Mouse (Mus musculus) E14TG2a.4 (cell line): Measurements from ENCODE around the gene Cd72.

ENCODE experiments used
- CTCF ChIP-seq: conservative IDR thresholded peaks from 2 replicates; pipeline ENCODE4 v1.5.1; 2014; ENCODE audit warnings: low read length
- NANOG ChIP-seq: IDR thresholded peaks from 2 replicates; pipeline ENCODE4 v1.6.1; 2014; ENCODE audit warnings: borderline replicate concordance, low read length, mixed read lengths
- POU5F1 ChIP-seq: IDR thresholded peaks from 2 replicates; pipeline ENCODE4 v1.6.1; 2014; ENCODE audit warnings: low read length, borderline replicate concordance

DNA sequence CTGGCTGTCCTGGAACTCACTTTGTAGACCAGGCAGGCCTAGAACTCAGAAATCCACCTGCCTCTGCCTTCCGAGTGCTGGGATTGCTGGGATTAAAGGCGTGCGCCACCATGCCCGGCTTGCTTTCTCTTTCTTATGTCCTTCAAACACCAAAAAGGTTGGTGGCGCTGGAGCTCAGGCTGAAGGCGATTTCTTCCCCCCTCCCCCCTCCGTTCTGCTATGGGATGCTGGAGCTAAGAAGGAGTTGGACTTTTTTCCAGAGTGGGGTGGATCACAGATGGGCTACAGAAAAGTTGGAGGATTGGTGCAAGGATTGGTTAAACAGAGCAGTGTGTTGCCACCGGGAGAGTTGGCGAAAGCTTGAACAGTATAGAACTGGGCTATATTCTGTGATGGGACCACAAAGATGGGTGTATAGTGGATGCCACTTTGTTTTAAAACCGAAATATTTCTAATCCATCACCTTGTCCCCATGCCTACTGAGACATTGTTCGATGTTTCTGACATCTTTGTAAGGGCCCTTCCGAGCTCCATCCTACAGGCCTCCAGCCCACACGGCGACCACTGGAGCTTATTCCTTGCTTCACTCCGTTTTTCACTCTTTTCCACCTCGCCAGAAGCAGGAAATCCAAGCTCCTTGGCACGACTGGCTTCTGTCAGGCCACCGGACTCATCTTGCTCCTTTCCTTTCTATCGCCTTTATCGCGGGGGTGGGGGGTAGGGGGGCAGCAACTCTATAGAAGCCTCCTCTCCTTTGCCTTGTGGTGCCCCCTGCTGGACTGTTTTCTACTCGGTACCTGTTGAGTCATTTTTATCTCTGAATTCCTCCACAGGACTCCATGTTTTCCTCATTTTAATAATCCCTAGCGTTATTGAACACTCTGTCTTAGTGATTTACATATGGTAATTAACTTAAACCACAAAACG lies 24.7 kb upstream of the Cd72 start:
- TF ChIP-seq CTCF: peak; percentile 73
- TF ChIP-seq POU5F1: no peak
- no peak for TF ChIP-seq NANOG
